Mouse (Mus musculus) midbrain, postnatal 0 days (tissue): Measurements from ENCODE around the gene Timm13. TPM values are rescaled to one million over a fixed set of nuclear protein-coding genes. Genes with fewer than 3 reads are reported as not detected.
A peak's percentile ranks its signal among the peaks of the same experiment; 100 is the strongest.

Source experiments
- ATAC-seq: fragments of 200-750 bp; cut with Nextera tagmentation; 2 replicates; pipeline ENCODE4 v1.8.0; 2017; ENCODE audit warnings: moderate number of reproducible peaks, mild to moderate bottlenecking, moderate TSS enrichment, moderate library complexity; ENCODE audit not compliant: low FRiP score
- DNase-seq: peaks from one replicate; pipeline ENCODE4 v3.0.0-alpha.2; 2015; ENCODE audit warnings: low spot score
- H3K27ac ChIP-seq: fragments of 300-500 bp; sonication (generic); 2 replicates; pipeline ENCODE4 v1.5.1; 2014; ENCODE audit warnings: low read depth, mild to moderate bottlenecking, low read length, mixed read lengths
- H3K27me3 ChIP-seq: fragments of 300-500 bp; sonication (generic); 2 replicates; pipeline ENCODE4 v1.6.1; 2014; ENCODE audit warnings: low read length, control low read depth, mixed read lengths; ENCODE audit not compliant: insufficient read depth
- H3K36me3 ChIP-seq: fragments of 300-500 bp; sonication (generic); 2 replicates; pipeline ENCODE4 v1.6.1; 2014; ENCODE audit warnings: low read length, control low read depth, mixed read lengths; ENCODE audit not compliant: insufficient read depth
- H3K4me1 ChIP-seq: fragments of 300-500 bp; sonication (generic); 2 replicates; pipeline ENCODE4 v1.6.1; 2014; ENCODE audit warnings: mild to moderate bottlenecking, control low read depth, antibody characterized with exemption, low read length, mixed read lengths; ENCODE audit not compliant: insufficient read depth
- H3K4me2 ChIP-seq: fragments of 300-500 bp; sonication (generic); 2 replicates; pipeline ENCODE4 v1.6.1; 2014; ENCODE audit warnings: low read depth, mild to moderate bottlenecking, low read length, mixed read lengths; ENCODE audit not compliant: poor library complexity, severe bottlenecking
- H3K4me3 ChIP-seq: fragments of 300-500 bp; sonication (generic); 2 replicates; pipeline ENCODE4 v1.5.1; 2014; ENCODE audit warnings: low read depth, mild to moderate bottlenecking, low read length, moderate library complexity
- H3K9ac ChIP-seq: fragments of 300-500 bp; sonication (generic); replicated peaks from 2 replicates; pipeline ENCODE4 v1.6.1; 2014; ENCODE audit warnings: mild to moderate bottlenecking, low read length, moderate library complexity, mixed read lengths; ENCODE audit not compliant: poor library complexity, severe bottlenecking
- H3K9me3 ChIP-seq: fragments of 300-500 bp; sonication (generic); 2 replicates; pipeline ENCODE4 v1.6.1; 2016; ENCODE audit warnings: low read length, control low read depth
- CTCF ChIP-seq: IDR thresholded peaks from 2 replicates; pipeline ENCODE4 v1.5.1; 2016; ENCODE audit warnings: antibody characterized with exemption, mild to moderate bottlenecking
- WGBS: fragments of 180-500 bp; shearing (Covaris S2); extraction: QIAGEN DNeasy Blood & Tissue Kit; methylation state at CpG from one replicate; pipeline ENCODE4 v1.1.7; 2014; 5-methylcytosine and 5-hydroxymethylcytosine counted together
- polyA plus RNA-seq: library from polyadenylated mRNA; unstranded; fragments of >200 nt; fragmentation: Nextera tagmentation; extraction: Ambion mirVana; gene quantifications from 2 replicates; pipeline ENCODE4 v1.2.1, GENCODE M21; 2015
- total RNA-seq: library from RNA; depleted of rRNA; stranded (reverse); fragments of >200 nt; gene quantifications from 2 replicates; pipeline ENCODE4 v1.2.3, GENCODE M21; 2014

Timm13 gene
- total and polyA plus RNA-seq, 2 experiments from 2014 or later: 267 to 362 TPM

- DNase-seq (peak; percentile 74), ATAC-seq (peak; percentile 79)
- no peak for TF ChIP-seq CTCF
- 2% methylated on average over 28 of the region's 28 CpGs for WGBS
- H3K4me2 ChIP-seq: peak overlapping the region; percentile 53
- H3K27me3 ChIP-seq: peaks cover 23% of the 10 kb centered on the region
- peaks cover 17% of the 10 kb centered on the region for H3K4me1 ChIP-seq
- no peaks in the 10 kb centered on the region for H3K9me3 ChIP-seq
- H3K4me3 ChIP-seq: peak overlapping the region; percentile 31
- peak overlapping the region; percentile 29; the same call in 1 of the 2 replicates for H3K9ac ChIP-seq
- H3K36me3 ChIP-seq: no peaks in the 10 kb centered on the region
- peak overlapping the region; percentile 65 for H3K27ac ChIP-seq
Observed at GRCm38 (mm10) chr10:80939671-80940070, 38.9 kb upstream of the Timm13 start.

DNA sequence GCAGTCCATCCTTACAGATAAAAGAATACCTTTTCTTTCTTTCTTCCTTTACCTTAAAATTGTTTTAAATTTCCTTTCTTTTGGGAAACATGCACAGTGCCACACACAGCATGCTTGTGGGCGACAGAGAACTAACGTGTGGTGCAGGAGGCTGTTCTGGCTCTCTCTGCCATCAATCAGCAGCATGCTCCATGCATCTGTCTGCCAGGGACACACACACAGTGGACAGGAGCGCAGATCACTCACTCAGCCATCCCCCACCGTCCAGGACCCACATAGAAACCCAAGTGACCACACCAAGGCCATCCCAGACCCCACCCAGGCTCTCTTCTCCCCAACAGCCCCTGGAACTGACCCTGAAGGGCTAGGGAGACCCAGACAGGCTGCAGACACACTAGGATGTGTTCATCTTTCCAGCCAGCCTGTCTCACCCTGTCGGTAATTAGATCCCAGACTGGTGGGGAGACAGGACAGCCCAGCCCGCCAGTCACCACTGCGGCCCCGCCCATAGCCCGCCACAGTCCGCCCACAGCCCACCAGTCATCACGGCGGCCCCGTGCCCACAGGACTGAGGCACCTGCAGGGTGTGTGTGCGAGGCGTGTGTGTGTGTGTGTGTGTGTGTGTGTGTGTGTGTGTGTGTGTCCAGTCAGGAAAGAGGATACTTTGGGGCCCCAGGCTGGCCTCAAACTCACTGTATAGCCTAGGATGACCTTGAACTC, 38.2 kb upstream of the Timm13 start:
- Histone ChIP-seq H3K4me2 (peak overlapping the region; percentile 53), H3K27me3 (peaks cover 29% of the 10 kb centered on the region), H3K9me3 (no peaks in the 10 kb centered on the region), H3K4me3 (peak overlapping the region; percentile 31), H3K27ac (peak overlapping the region; percentile 65; the same call in 1 of the 2 replicates), H3K4me1 (peaks cover 17% of the 10 kb centered on the region), H3K36me3 (no peaks in the 10 kb centered on the region), H3K9ac (peak overlapping the region; percentile 29)
- TF ChIP-seq CTCF: no peak
- WGBS: 14% methylated on average over 14 of the region's 15 CpGs
- DNase-seq (no peak), ATAC-seq (peak; percentile 21)

- no peaks in the 10 kb centered on the region for H3K9me3 ChIP-seq
- H3K27ac ChIP-seq: no peak overlapping the region
- no peak overlapping the region for H3K4me3 ChIP-seq
- peaks cover 17% of the 10 kb centered on the region for H3K4me1 ChIP-seq
- H3K4me2 ChIP-seq: no peak overlapping the region
- peaks cover 41% of the 10 kb centered on the region for H3K27me3 ChIP-seq
- ATAC-seq (no peak), DNase-seq (no peak)
- WGBS: 27% methylated on average over 8 of the region's 8 CpGs
- no peaks in the 10 kb centered on the region for H3K36me3 ChIP-seq
- TF ChIP-seq CTCF: no peak
- no peak overlapping the region for H3K9ac ChIP-seq
Observed at GRCm38 (mm10) chr10:80937646-80938045, 36.9 kb upstream of the Timm13 start.

DNA sequence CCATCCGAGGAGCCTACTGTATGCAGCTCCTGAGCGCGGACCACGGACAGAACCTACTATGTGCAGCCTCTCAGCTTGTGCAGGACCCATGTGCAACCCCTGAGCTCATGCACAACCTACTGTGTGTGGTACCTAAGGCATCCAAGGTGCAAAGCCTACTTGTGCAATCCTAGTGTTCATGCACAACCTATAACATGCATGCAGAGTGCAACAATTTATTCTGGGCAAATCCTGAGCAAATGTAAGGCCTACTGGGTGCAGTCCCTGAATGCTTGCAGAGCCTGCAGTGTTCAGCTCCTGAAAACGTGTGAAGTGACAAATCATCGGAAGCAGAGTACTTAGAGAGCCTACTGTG, 36.0 kb upstream of the Timm13 start:
- peaks cover 22% of the 10 kb centered on the region for H3K4me1 ChIP-seq
- peaks cover 48% of the 10 kb centered on the region for H3K27me3 ChIP-seq
- no peak overlapping the region for H3K4me2 ChIP-seq
- H3K4me3 ChIP-seq: peak overlapping the region; percentile 10; the same call in 1 of the 2 replicates
- TF ChIP-seq CTCF: no peak
- no peak for DNase-seq
- H3K27ac ChIP-seq: no peak overlapping the region
- H3K9me3 ChIP-seq: no peaks in the 10 kb centered on the region
- 19% methylated on average over 6 of the region's 6 CpGs for WGBS
- peak overlapping the region; percentile 33; the same call in 1 of the 2 replicates for H3K9ac ChIP-seq
- ATAC-seq: no peak
- no peaks in the 10 kb centered on the region for H3K36me3 ChIP-seq

GRCm38 (mm10) chr10:80936135-80936809, 35.5 kb upstream of the Timm13 start:
- Histone ChIP-seq H3K36me3 (no peaks in the 10 kb centered on the region), H3K9ac (peak overlapping the region; percentile 33), H3K4me3 (peak overlapping the region; percentile 10; the same call in 1 of the 2 replicates), H3K27me3 (peaks cover 53% of the 10 kb centered on the region), H3K4me1 (peaks cover 22% of the 10 kb centered on the region), H3K27ac (no peak overlapping the region), H3K9me3 (no peaks in the 10 kb centered on the region), H3K4me2 (peak overlapping the region; percentile 39)
- WGBS: 2% methylated on average over 35 of the region's 37 CpGs
- DNase-seq: peak; percentile 74
- ATAC-seq: no peak
- TF ChIP-seq CTCF: no peak

DNA sequence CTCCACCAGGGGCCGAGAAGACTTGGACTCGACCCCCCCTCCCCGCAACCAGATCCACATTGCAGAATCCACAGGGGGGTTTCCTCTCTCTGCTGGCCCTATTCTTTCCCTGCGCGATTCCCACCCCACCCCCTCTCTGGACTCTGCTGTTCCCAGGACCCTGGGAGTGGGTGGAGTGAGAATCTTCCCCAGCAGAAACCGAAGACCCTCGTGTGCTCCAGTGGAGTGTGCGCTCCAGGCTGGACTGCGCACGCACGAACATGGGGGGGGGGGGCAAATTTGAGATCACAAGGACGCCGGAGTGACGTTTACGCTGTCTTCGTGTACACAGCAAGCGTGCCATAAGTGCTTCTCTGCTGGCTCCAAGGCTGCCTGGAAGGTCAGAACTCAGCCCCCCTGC, 34.9 kb upstream of the Timm13 start:
- Histone ChIP-seq H3K4me1 (peaks cover 24% of the 10 kb centered on the region), H3K9ac (no peak overlapping the region; the same call in 1 of the 2 replicates), H3K4me3 (peak overlapping the region; percentile 10; the same call in 1 of the 2 replicates), H3K9me3 (no peaks in the 10 kb centered on the region), H3K27me3 (peaks cover 55% of the 10 kb centered on the region), H3K27ac (no peak overlapping the region), H3K36me3 (no peaks in the 10 kb centered on the region), H3K4me2 (peak overlapping the region; percentile 39)
- ATAC-seq: no peak
- no peak for DNase-seq
- WGBS: 8% methylated on average over 17 of the region's 17 CpGs
- TF ChIP-seq CTCF: no peak
